Mouse (Mus musculus) C2C12 (cell line): ENCODE data around the gene Cpne2.

Experiments used
- CTCF ChIP-seq: IDR thresholded peaks from one replicate; pipeline ENCODE4 v1.5.1; 2011; ENCODE audit not compliant: control insufficient read depth, insufficient read depth, insufficient read length
- MAX ChIP-seq: IDR thresholded peaks from one replicate; pipeline ENCODE4 v1.6.1; 2011; ENCODE audit warnings: mild to moderate bottlenecking, control low read depth
- MYOG ChIP-seq: IDR thresholded peaks from one replicate; pipeline ENCODE4 v1.6.1; 2011; ENCODE audit not compliant: control insufficient read depth, insufficient read length; ENCODE audit errors: extremely low read depth

DNA sequence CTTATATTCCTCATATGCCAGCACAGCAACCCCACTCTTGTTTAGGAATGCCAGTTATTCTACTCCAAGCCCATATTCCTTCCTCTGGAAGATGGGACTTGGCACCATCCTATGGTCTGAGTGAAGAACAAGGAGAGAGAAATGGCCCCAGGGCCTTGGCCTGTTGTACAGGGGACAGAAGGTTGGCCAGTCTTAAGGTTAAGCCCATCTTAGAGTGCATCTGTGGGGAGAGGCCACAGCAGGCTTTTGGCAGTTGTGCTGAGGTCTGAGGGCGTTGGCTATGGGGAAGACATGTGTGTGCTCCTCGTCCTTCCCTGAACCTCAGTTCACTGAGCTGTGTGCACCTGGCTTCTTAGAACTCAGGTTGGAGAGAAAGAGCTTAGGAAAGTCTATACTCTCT lies 19.9 kb downstream of the Cpne2 start:
- TF ChIP-seq CTCF (no peak), MAX (no peak), MYOG (no peak)
